Mouse (Mus musculus): Measurements from ENCODE around the gene Bnip3. TPM values are rescaled to one million over a fixed set of nuclear protein-coding genes. Genes with fewer than 3 reads are reported as not detected.

Gene Bnip3
- polyA plus RNA-seq, 1 experiment from 2014 or later, result 17.6 TPM

DNA sequence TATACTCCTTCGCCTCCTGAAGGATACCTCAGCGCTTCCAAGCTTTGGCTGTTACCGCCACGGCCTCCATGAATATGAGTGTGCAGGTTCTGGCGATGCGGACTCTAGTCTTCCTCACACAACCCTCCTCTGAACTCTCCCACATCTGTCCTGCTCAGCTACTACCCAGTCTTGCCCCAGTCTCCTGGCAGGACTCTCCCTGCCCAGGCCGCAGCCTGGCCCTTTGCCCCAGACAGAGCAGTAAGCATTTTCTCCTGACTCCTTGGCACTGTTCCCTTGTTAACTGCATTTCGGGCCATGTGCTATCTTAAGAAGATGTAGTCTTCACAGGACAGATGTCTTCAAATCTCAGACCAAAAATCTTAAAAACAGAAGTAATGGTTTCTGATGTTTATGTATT lies 12.3 kb upstream of the Bnip3 start:
- H3K79me2 ChIP-seq (ENCODE audit: inconsistent target), result no peaks in the 10 kb centered on the region
- H3K27ac ChIP-seq, result no peak overlapping the region
- no peaks in the 10 kb centered on the region for H3K36me3 ChIP-seq (ENCODE audit: inconsistent target)
- no peak overlapping the region for H3K4me3 ChIP-seq (ENCODE audit: inconsistent target)
- WGBS (ENCODE audit: missing documents), result 98% methylated on average over 6 of the region's 8 CpGs

DNA sequence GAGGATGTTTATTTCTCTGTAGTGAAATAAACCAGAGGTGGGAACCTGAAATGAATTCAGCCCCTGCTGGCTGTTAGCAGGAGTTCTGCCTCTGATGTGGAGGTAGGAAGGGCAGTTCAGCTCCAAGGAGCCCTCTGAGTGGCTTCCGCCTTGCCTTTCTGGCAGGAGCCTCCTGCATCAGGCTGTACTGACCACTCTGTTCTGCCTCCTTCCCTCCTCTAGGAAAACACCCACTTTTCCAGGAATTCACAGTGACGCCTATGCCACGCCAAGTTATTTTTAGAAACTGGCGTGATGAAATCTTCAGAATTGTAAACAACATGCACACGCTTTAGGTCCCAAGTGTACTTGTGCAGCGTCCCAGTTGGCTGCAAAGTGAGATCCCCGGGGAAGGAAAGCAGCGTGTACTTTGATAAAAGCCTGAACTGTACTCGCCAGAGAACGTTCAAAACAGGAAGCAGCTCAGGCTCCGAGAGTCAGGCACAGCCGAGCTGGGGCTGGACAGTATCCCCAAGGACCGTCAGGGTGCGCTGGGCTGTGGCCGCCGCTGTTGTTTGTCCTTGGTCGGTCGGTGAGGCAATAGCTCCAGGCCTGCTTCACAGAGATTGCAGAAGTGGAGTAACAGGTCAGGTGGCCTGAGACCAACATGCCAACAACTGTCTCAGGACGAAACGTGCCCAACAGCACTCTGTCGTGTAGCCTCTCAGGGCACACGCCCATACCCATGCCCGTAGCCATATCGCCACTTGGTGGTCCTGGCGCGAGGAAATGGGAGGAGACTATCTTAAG lies 10.0 kb upstream of the Bnip3 start:
- Histone ChIP-seq H3K36me3 (ENCODE audit: inconsistent target) (no peaks in the 10 kb centered on the region), H3K4me3 (ENCODE audit: inconsistent target) (peak overlapping the region; percentile 28), H3K79me2 (ENCODE audit: inconsistent target) (no peaks in the 10 kb centered on the region), H3K27ac (peak overlapping the region; percentile 42)
- WGBS (ENCODE audit: missing documents), result 1% methylated on average over 26 of the region's 26 CpGs

DNA sequence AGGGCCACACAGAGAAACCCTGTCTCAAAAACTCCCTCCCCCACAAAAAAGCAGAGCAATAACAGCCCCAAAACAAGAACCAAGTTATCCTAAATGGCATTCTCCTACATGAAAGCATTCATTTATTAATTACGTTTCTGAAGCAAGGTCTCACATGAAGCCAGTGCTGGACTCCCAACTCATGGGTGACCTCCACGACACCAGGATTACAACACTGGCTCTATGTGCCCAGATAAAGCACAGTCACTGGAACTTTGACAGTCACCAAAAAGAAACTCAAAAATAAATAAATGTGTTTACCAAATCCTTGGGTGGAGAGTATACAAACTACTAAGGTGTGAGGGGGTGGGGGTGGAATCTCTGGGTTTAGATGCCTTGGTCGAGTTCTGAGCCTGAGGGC lies 4.3 kb upstream of the Bnip3 start:
- H3K27ac ChIP-seq, result no peak overlapping the region
- no peak overlapping the region for H3K4me3 ChIP-seq (ENCODE audit: inconsistent target)
- WGBS (ENCODE audit: missing documents), result 100% methylated on average over 3 of the region's 3 CpGs
- H3K36me3 ChIP-seq (ENCODE audit: inconsistent target), result no peaks in the 10 kb centered on the region
- peaks cover 4% of the 10 kb centered on the region for H3K79me2 ChIP-seq (ENCODE audit: inconsistent target)

DNA sequence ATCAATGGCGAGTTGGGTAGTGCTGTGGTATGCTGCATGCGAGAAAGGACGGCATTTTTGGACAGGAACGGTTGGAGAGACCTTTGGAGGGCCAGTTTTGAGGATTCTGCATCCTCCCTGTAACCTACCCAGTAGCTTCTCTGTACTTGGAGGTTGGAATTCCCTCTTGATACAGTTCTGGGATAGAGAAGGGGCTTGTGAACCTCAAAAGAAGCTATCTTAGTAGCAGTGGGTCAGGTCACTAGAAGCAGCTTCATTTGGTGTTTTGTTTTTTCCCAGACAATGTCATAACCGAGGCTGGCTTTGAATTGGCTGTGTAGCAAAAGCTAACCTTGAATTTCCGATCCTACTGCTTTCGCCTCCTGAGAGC lies 859 bp upstream of the Bnip3 start:
- WGBS (ENCODE audit: missing documents), result 31% methylated on average over 7 of the region's 7 CpGs
- Histone ChIP-seq H3K27ac (peak overlapping the region; percentile 62), H3K79me2 (ENCODE audit: inconsistent target) (peaks cover 35% of the 10 kb centered on the region), H3K4me3 (ENCODE audit: inconsistent target) (peak overlapping the region; percentile 36), H3K36me3 (ENCODE audit: inconsistent target) (no peaks in the 10 kb centered on the region)

DNA sequence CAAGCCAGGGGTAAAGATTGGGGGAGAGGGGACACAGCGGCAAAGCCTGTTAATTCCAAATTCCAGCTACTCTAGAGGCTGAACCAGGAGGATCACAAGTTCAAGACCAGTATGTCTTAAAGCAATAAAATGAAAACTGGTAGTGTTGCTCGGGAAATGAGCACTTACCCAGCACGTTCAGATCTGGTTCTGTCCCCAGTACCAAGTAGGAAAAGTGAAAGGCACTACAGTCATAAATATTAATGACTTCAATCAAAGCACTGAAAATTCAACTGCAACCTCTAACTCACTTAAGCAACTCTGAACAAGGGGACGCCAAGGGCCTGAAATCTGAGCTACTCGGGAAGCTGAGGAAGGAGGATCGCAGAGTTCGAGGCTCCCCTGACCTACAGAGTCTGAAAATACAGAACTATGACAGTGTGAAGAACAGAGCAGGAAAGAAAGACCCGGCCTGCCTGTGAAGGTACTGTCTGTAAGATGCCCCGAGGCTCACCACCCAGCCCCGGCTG lies 497 bp downstream of the Bnip3 start:
- Histone ChIP-seq H3K4me3 (ENCODE audit: inconsistent target) (peak overlapping the region; percentile 69), H3K79me2 (ENCODE audit: inconsistent target) (peaks cover 48% of the 10 kb centered on the region), H3K27ac (peak overlapping the region; percentile 52), H3K36me3 (ENCODE audit: inconsistent target) (no peaks in the 10 kb centered on the region)
- WGBS (ENCODE audit: missing documents), result 18% methylated on average over 9 of the region's 10 CpGs

DNA sequence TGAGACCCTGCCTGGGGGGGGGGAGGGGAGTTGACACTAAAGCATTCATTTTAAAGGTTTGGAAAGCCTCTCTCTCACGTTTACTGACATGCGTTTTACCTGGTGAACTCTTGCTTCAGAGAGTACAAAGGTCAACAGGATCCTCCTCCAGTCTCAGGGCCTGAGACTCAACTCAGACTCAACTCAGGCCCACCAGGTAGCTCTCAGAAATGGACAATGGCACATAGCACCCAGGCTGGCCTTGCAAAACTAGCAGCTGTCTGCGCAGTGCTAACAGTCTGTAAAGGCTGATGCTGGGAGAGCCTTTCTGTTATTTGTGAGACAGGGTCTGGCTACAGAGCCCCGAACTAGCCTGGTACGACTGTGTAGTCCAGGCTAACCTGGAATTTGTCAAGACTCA lies 1.3 kb downstream of the Bnip3 start:
- Histone ChIP-seq H3K36me3 (ENCODE audit: inconsistent target) (no peaks in the 10 kb centered on the region), H3K4me3 (ENCODE audit: inconsistent target) (peak overlapping the region; percentile 69), H3K79me2 (ENCODE audit: inconsistent target) (peaks cover 57% of the 10 kb centered on the region), H3K27ac (peak overlapping the region; percentile 52)
- WGBS (ENCODE audit: missing documents), result 95% methylated on average over 5 of the region's 5 CpGs

DNA sequence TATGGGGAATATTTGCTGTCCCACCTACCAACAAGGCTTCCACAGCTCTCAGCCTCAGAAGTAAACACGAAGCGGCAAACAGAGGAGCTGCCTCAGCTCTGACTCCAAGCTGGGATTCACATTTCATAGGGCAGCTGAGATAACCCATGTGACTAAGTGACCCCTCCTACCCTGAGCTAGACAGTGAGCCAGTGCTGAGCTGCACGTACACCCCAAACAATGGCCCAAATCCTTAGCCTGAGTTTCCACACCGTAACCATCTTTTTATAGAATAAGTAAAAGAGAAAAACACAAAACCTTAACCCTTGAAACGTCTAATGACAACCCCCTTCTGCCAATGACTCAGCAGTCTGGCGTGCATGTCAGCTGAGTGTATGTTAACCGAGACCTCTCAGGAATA lies 2.3 kb downstream of the Bnip3 start:
- Histone ChIP-seq H3K36me3 (ENCODE audit: inconsistent target) (no peaks in the 10 kb centered on the region), H3K4me3 (ENCODE audit: inconsistent target) (peak overlapping the region; percentile 69), H3K79me2 (ENCODE audit: inconsistent target) (peaks cover 66% of the 10 kb centered on the region), H3K27ac (peak overlapping the region; percentile 52)
- WGBS (ENCODE audit: missing documents), result 35% methylated on average over 7 of the region's 7 CpGs

DNA sequence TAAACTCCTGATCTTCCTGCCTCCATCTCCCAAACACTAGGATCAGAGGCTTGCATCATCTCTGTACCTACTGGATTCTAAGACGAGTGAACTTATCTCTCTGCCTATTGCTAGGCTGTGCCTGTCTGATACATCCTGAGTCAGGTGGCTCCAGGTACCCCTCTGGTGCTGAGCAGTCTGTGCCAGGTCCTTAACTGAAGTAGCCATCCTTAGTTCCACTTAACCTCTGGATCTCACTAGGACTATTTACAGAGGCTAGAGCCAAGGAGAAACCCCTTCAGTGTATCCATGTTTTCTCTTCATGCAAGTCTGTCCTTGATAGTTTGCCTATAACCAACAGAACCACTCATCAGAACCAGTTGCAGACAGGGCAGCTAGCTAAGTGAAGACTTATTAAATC lies 2.9 kb downstream of the Bnip3 start:
- Histone ChIP-seq H3K79me2 (ENCODE audit: inconsistent target) (peaks cover 72% of the 10 kb centered on the region), H3K27ac (peak overlapping the region; percentile 3; the same call in 1 of the 2 replicates), H3K36me3 (ENCODE audit: inconsistent target) (no peaks in the 10 kb centered on the region), H3K4me3 (ENCODE audit: inconsistent target) (peak overlapping the region; percentile 69; the same call in 1 of the 2 replicates)
- WGBS (ENCODE audit: missing documents), result 83% methylated on average over 1 of the region's 1 CpGs

DNA sequence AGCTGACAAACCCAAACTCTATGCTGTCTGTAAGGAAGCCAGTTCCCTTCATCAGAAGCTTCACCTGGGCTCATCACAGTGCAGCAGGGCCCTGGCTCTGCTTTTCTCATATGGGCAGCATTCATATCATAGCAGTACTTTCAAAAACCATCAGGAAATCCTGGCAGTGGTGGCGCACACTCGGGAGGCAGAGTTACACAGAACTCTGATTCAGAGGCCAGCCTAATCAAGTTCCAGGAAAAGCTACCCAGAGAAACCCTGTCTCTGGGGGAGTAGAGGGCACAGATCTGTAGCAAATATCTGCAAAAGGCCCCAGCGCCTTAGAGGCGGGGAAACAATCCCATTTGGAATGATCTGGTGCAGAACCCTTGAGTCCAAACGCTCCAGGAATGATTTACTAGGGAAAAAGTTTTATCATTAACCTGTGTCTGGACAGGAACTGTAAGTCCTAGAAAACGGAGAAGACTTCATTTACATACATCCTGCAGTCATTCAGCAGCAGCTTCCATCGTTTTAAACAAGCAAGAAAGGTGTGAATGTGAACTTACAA lies 5.4 kb downstream of the Bnip3 start:
- Histone ChIP-seq H3K79me2 (ENCODE audit: inconsistent target) (peaks cover 81% of the 10 kb centered on the region), H3K36me3 (ENCODE audit: inconsistent target) (no peaks in the 10 kb centered on the region), H3K27ac (no peak overlapping the region), H3K4me3 (ENCODE audit: inconsistent target) (no peak overlapping the region)
- WGBS (ENCODE audit: missing documents), result 75% methylated on average over 7 of the region's 7 CpGs

DNA sequence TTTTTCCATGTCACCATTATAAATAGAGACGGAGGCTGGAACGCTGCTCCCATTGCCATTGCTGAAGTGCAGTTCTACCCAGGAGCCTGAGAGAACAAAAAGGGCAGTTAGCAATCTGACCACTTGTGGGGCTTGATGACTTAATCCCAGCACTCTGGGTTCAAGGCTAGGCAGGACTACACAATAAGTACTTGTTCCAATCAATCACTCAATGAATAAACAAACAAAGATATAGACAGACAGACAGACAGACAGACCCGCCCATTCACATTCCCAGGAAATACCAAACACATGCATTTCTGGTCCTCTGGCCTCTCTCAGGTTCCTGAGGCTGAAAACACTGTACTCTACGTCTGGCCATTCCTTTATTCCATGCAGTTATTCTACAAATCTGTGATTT lies 10.6 kb downstream of the Bnip3 start:
- H3K79me2 ChIP-seq (ENCODE audit: inconsistent target), result peaks cover 33% of the 10 kb centered on the region
- H3K4me3 ChIP-seq (ENCODE audit: inconsistent target), result no peak overlapping the region
- peaks cover 15% of the 10 kb centered on the region for H3K36me3 ChIP-seq (ENCODE audit: inconsistent target)
- no peak overlapping the region for H3K27ac ChIP-seq
- 97% methylated on average over 4 of the region's 4 CpGs for WGBS (ENCODE audit: missing documents)

DNA sequence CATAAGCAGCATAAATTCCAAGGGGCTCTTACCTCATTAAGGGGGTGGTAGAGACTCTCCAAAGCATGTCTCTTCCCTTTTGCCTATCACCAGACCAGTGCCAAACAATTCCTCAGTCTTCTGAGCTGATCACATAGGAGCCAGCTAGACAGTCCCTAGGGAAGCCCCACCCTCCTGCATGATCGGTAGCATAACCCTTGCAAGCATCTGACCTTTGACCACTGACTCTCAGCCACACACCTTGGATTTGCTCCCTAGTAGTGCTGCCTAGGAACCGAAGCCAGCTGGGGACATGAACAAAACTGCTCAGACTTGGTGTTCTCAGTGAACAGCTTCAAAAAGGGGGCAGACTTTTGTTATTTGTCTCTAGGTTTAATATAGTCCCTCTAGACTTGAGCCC lies 11.2 kb downstream of the Bnip3 start:
- WGBS (ENCODE audit: missing documents), result 97% methylated on average over 2 of the region's 2 CpGs
- no peak overlapping the region for H3K27ac ChIP-seq
- peaks cover 27% of the 10 kb centered on the region for H3K79me2 ChIP-seq (ENCODE audit: inconsistent target)
- H3K36me3 ChIP-seq (ENCODE audit: inconsistent target), result peaks cover 18% of the 10 kb centered on the region
- H3K4me3 ChIP-seq (ENCODE audit: inconsistent target), result no peak overlapping the region

DNA sequence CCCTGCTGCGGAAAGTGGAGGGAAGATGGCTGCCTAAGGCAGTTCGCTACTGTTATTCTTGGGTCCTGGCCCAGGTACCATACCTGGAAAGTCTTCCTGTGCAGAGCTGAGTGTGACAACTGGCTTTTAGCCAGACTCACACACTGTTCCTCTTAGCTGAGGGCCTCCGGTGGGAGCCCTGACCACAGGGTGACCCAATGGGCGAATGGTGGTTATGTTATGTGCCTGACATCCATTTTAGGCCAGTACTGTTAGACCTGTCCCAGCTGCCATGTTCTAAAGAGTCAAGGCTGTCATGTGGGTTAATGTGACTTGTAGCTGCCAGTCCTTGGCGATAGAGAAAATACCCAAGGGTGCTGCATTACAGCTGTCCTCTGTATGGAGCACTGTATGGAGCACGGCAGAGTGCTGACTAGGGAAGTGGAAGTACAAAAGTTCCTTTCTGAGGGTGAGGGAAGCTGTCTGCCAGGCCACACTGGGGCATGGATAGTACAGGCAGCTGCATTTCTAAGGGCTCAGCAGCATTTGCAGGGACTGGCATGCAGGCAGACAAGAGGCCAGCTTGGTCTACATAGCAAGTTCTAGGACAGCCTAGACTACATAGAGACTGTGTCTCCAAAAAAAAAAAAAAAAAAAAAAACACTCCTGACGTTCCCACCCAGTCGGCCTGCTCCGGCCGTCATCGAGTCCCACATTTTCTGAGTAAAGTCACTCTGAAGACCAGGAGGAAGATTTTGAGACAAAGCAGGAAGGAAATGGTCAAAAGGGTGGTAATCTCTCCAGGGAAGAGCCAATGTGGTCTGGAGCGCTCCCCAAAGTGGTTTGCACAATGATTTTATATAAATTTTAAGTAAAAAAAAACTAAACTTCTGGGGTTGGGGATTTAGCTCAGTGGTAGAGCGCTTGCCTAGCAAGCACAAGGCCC lies 23.7 kb downstream of the Bnip3 start:
- H3K79me2 ChIP-seq (ENCODE audit: inconsistent target), result no peaks in the 10 kb centered on the region
- H3K4me3 ChIP-seq (ENCODE audit: inconsistent target), result no peak overlapping the region
- H3K27ac ChIP-seq, result no peak overlapping the region
- peaks cover 21% of the 10 kb centered on the region for H3K36me3 ChIP-seq (ENCODE audit: inconsistent target)
- 54% methylated on average over 10 of the region's 13 CpGs for WGBS (ENCODE audit: missing documents)

DNA sequence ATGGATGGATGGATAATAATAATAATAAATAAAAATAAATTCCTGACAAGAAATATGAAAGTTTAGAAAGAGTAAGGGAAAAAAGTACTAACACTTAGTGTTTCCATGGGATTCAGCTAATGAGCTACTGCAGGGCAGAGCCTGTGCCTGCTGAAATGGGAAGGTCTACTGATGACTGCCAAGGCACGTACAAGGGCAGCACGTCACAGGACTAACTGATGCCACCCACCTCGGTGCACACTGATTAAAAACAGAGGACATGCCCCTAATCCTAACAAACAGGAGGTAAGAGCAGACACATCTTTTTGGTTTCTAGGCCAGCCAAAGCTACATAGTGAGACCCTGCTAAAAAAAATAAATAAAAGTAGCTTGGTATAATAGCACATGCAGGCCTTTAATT lies 25.6 kb downstream of the Bnip3 start:
- Histone ChIP-seq H3K4me3 (ENCODE audit: inconsistent target) (no peak overlapping the region), H3K27ac (no peak overlapping the region), H3K79me2 (ENCODE audit: inconsistent target) (no peaks in the 10 kb centered on the region), H3K36me3 (ENCODE audit: inconsistent target) (peaks cover 40% of the 10 kb centered on the region)
- WGBS (ENCODE audit: missing documents), result 97% methylated on average over 3 of the region's 3 CpGs

DNA sequence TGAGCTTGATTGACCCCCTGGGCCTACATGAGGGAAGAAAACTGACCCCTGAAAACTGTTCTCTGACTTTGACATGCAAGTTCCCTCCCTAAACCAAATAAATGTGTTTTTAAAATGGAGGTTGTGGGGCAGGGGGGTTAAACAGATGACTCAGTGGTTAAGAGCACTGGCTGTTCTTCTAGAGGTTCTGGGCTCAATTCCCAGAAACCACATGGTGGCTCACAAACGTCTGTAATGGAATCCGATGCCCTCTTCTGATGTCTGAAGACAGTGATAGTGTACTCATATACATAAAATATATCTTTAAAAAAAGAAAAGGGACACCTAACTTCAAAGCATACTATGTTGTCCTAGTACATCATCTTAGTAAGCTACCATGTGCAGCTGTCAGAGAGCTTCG lies 34.3 kb downstream of the Bnip3 start:
- H3K27ac ChIP-seq, result no peak overlapping the region
- H3K36me3 ChIP-seq (ENCODE audit: inconsistent target), result peaks cover 82% of the 10 kb centered on the region
- WGBS (ENCODE audit: missing documents), result 69% methylated on average over 3 of the region's 3 CpGs
- no peaks in the 10 kb centered on the region for H3K79me2 ChIP-seq (ENCODE audit: inconsistent target)
- H3K4me3 ChIP-seq (ENCODE audit: inconsistent target), result no peak overlapping the region

Data from macrophage (primary cell).